Mouse (Mus musculus) duodenum, adult 2 months (tissue): Measurements from ENCODE around the gene Gm20716. TPM values are rescaled to one million over a fixed set of nuclear protein-coding genes. Genes with fewer than 3 reads are reported as not detected.

Experiments used
- polyA plus RNA-seq: library from polyadenylated mRNA; depleted of rRNA; stranded (reverse); fragments of >200 nt; gene quantifications from 2 replicates; pipeline ENCODE4 v1.2.3, GENCODE M21; 2012; ENCODE audit warnings: low replicate concordance; rRNA removed

Gm20716 gene
- not detected in 2 replicates for polyA plus RNA-seq

GRCm38 (mm10) chr2:168230026-168230728 is at the start of gene Gm20716, which contains the start of the genes Dpm1 and Mocs3:
Gm20716 (minus strand) TSS chr2:168230364.
Dpm1 (minus strand) TSS chr2:168230591.
Mocs3 (plus strand) TSS chr2:168230622.

GRCm38 (mm10) chr2:168206725-168207644 is 23.2 kb downstream of the Gm20716 start, which contains the start of gene Adnp:
Adnp (minus strand) TSS chr2:168207112.

Other genes starting within 250 kb of the Gm20716 start
- gene Ripor3, start 219.7 kb downstream of the Gm20716 start, polyA plus RNA-seq, result 3.3 and 3.4 TPM in 2 replicates
- 19.6 and 28.7 TPM in 2 replicates for gene Pard6b, start 149.4 kb downstream of the Gm20716 start, polyA plus RNA-seq
- 7.3 and 11.1 TPM in 2 replicates for gene Adnp, start 23.3 kb downstream of the Gm20716 start, polyA plus RNA-seq
- 11.0 and 15.8 TPM in 2 replicates for gene Dpm1, start 227 bp upstream of the Gm20716 start, polyA plus RNA-seq
- 27.4 and 72.7 TPM in 2 replicates for gene Mocs3, start 258 bp upstream of the Gm20716 start, polyA plus RNA-seq
- 0.48 and 1.3 TPM in 2 replicates for gene Kcng1, start 51.4 kb upstream of the Gm20716 start, polyA plus RNA-seq